Mouse (Mus musculus) embryo, embryonic 10 days (tissue): Measurements from ENCODE around the gene Gm19402.

Experiments
- DNase-seq: peaks from one replicate; pipeline ENCODE4 v3.0.0-alpha.2; 2015; ENCODE audit warnings: low spot score

The Gm19402 gene

DNA sequence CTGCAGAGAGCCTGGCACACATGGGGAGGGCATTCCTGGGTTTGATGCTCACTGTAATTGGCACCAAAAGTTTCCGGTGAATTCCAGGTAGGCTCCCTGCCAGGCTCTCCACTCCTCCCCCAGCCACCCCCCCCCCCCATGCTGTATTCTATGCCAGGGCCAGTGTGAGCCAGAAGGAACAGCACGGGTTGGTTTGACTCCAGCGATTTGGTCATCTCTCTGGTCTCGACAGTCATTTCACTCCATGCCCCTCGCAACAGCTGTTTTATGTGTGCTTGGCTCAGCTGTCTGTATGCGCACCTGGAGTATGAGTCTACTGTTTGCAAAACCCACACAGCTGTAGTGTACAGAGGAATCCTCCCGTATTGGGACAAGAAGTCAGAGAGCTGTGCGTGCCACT, 24.2 kb downstream of the Gm19402 start:
- DNase-seq: no peak

DNA sequence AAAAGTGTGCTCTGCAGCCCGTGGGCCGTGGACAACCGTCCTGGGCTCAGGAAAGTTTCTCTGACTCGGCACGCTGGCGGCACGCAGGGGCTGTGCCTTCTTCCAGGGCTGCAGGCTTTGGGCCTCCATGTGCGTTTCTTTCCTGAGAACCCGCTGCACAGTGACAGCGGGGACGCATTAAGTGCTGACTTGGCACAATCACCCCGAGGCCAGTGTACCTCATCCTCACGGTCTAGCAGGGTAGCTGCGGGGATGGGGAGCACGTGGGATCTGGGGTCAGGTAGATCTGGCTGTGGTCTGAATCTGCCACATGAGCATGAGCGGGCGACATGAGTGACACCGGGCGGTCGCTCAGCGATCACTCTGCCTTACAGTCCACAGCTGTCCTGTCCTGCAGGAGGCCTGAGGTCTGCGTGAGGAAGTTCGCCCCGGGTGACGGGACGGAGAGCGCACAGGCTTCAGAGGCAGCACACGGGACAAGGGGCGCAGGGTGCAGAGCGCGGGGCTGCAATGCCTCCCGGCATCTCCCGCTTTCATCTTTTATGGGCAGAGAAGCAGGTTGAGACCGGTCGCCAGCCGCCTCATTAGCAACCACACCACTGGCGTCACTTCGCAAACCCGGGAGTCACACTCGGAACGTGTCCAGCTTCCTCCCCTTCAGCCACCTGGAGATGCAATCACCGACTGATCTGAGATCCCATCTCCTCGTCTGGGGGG, 26.4 kb downstream of the Gm19402 start:
- DNase-seq: no peak

DNA sequence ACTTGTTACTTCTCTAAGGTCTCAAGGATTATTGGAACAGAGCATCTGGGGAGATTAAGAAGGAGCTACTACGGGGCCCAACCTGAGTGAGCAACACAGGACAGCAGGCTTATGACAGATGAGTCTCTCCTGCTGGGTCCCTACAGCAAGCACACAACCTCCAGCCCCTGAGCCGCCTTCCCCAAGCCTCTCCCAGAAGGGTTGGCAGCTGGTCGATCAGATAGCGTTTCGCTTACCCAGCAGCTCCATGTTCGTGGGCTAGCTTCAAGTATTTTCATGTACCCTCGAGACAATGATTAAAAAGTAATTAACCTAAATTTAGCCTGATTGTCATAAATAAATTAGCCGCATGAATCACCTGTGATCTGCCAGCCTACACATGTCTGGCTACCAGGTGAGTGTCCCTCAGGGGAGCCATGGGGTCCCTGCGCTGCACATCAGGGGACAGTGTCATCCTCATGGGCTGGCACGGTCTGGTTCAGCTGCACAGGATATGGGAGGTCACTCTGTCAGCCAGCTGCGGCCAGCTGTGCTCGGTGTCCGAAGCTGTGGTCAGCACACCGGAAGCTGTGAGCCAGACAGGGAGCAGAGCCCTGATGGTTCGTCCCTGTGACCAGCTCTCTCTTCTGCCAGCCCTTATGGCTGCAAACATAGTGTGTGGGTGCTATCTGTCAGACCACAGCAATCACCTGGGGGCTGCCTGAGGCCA, 32.1 kb downstream of the Gm19402 start:
- DNase-seq: no peak

DNA sequence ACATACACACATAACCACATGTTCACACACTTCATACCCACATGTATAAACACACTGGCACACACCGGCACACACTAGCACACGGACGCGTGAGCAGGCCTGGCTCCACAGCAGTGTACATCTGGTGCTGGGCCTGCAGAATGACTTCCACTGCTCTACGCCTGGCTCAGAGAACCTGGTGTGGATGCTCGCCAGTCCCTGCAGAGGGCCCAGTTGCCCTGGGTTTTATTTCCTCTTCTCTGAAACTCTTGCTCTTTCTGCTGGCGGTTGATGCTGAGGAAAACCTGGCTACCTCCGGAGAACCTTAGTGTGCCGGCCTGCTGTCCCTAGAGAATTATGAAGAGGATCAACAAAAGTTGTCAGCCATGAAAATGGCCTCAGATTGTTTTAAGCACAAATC, 38.5 kb downstream of the Gm19402 start:
- DNase-seq: no peak

DNA sequence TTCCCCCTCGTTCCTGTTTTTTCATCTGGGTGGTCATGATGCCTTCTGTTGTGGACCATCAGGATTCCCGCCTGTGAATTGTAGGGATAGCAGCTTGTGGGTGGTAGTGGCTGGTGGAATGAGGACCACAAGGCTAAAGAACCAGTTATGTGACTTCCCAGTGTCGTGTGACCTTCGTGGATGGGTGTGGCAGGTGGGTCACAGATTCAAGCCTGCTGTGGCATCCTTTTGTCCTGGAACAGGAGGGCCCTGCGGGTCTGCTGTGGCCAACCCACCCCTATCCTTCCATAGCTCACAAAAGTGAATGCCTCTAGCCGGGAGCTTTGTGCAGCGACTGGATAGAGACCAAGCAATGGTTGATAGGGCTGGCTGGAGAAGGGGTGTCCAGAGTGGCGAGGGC, 42.7 kb downstream of the Gm19402 start:
- DNase-seq: no peak

DNA sequence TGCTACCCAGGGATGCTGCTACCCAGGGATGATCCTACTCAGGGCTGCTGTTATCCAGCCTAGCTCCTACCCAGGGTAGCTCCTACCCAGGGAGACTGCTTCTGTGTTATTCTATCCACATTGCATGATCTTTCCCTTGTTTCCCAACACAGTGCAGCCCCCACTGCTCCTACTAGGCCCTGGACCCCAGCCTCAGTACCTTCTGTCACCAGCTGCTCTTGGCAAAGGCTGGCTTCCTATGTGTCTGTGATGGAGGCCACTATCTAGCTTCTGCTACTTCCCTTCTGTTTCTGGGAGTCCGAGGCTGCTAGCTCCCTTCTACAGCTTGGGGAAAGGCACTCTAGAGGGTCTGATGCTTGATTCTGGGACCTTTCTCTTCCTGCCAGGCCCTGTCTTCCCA, 43.1 kb downstream of the Gm19402 start:
- DNase-seq: no peak

DNA sequence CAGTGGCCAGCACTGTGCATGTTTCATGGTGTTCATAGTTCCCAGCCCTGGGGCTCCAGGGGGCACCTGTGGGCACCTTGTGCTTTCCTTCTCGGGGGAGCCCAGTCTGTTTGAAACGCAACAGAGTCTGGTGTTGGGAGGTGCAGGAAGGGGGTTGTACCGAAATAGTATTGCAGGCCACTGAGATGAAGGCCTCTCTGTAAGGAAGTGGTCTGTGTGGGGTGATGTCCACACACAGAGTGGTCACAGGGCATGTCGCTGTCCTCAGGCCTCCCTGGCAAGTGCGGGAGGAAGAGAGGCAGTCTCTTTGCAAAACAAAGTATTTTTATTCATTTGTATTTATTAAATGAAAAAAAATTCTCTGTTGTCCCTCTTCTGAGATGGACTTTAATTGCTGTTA, 45.0 kb downstream of the Gm19402 start:
- DNase-seq: no peak

DNA sequence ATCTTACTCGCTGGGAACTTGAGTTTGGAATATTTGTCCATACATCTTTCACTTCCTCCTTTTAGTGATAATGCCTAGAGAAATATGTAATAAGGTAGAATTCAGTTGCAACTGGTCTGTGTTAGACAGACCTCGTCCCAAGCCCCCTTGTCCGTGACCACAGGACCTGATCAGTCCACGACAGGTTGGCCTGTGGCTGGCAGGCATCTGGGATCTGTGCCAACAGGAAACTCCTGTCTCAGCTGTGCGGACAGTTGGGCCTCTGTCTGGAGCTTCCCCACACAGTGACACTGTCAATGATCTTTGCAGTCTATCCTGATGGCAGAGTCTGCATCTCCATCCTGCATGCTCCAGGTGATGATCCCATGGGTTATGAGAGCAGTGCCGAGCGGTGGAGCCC, 47.4 kb downstream of the Gm19402 start:
- no peak for DNase-seq
